Mouse (Mus musculus): ENCODE results near the gene Socs7.

DNA sequence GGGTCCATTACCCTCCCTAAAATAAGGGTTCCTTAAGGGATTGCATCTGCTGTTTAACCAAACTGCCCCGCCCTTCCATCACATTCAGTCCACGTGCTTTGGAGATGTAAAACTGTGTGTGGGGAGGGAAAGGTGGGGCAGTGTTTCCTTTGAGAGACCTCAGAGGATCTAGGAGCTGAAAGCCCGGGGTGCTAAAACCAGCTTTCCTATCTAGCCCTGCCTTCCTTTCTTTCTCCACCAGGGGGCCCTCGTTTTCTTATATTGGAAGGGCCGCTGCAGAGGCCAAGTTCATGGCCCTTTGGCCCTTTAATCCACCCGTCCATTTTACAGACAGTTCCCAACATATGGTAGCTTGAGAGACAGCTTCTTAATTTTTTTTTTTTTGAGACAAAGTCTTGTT lies 45.8 kb downstream of the Socs7 start:
- TF ChIP-seq POLR2A (IDR thresholded peaks at IDR 0.05; ENCODE audit: control insufficient read depth, extremely low read depth, insufficient read depth, low read length, poor library complexity) (no peak), CTCF (IDR thresholded peaks at IDR 0.05; ENCODE audit: borderline replicate concordance, control insufficient read depth, extremely low read depth, insufficient read depth, low read length, poor library complexity) (no peak; the same call in 1 of the 2 replicates)
